Mouse (Mus musculus): ENCODE measurements around the gene Nol10. TPM values are rescaled to one million over a fixed set of nuclear protein-coding genes. Genes with fewer than 3 reads are reported as not detected.

The Nol10 gene
- total RNA-seq, 2 experiments from 2014 or later: 19.7 to 20.2 TPM

GRCm38 (mm10) chr12:17360104-17360503 is 11.8 kb downstream of the Nol10 start:
- no peak for DNase-seq (ENCODE audit: low spot score in 2 of 2)

GRCm38 (mm10) chr12:17360650-17361049 is 12.4 kb downstream of the Nol10 start:
- no peak for DNase-seq (ENCODE audit: low spot score in 2 of 2)

GRCm38 (mm10) chr12:17362316-17362715 is 14.1 kb downstream of the Nol10 start:
- no peak for DNase-seq (ENCODE audit: low spot score in 2 of 2)

GRCm38 (mm10) chr12:17366981-17367380 is 18.7 kb downstream of the Nol10 start:
- peak; percentile 52 to 57 for DNase-seq (ENCODE audit: low spot score in 2 of 2)

GRCm38 (mm10) chr12:17369111-17369510 is 20.9 kb downstream of the Nol10 start:
- no peak for DNase-seq (ENCODE audit: low spot score in 2 of 2)

GRCm38 (mm10) chr12:17369551-17370325 is 21.5 kb downstream of the Nol10 start:
- DNase-seq (ENCODE audit: low spot score in 2 of 2): no peak

GRCm38 (mm10) chr12:17371589-17372235 is 23.5 kb downstream of the Nol10 start:
- no peak for DNase-seq (ENCODE audit: low spot score in 2 of 2)

- no peak for DNase-seq (ENCODE audit: low spot score in 2 of 2)
Measured at GRCm38 (mm10) chr12:17372696-17373095, 24.4 kb downstream of the Nol10 start.

GRCm38 (mm10) chr12:17373470-17373975 is 25.3 kb downstream of the Nol10 start:
- DNase-seq (ENCODE audit: low spot score in 2 of 2): no peak

- no peak for DNase-seq (ENCODE audit: low spot score in 2 of 2)
Measured at GRCm38 (mm10) chr12:17375243-17375642, 27.0 kb downstream of the Nol10 start.

GRCm38 (mm10) chr12:17376521-17376920 is 28.3 kb downstream of the Nol10 start:
- peak in 1 of 2 experiments; percentile 27 for DNase-seq (ENCODE audit: low spot score in 2 of 2)

GRCm38 (mm10) chr12:17380991-17381390 is 32.7 kb downstream of the Nol10 start:
- no peak for DNase-seq (ENCODE audit: low spot score in 2 of 2)

GRCm38 (mm10) chr12:17382759-17383158 is 34.5 kb downstream of the Nol10 start:
- no peak for DNase-seq (ENCODE audit: low spot score in 2 of 2)

- no peak for DNase-seq (ENCODE audit: low spot score in 2 of 2)
Measured at GRCm38 (mm10) chr12:17386896-17387295, 38.6 kb downstream of the Nol10 start.

- DNase-seq (ENCODE audit: low spot score in 2 of 2): no peak
Measured at GRCm38 (mm10) chr12:17387332-17388135, 39.3 kb downstream of the Nol10 start.

- DNase-seq (ENCODE audit: low spot score in 2 of 2): no peak
Measured at GRCm38 (mm10) chr12:17388136-17388437, 39.8 kb downstream of the Nol10 start.

GRCm38 (mm10) chr12:17390036-17390435 is 41.8 kb downstream of the Nol10 start:
- no peak for DNase-seq (ENCODE audit: low spot score in 2 of 2)

GRCm38 (mm10) chr12:17390510-17390909 is 42.3 kb downstream of the Nol10 start:
- DNase-seq (ENCODE audit: low spot score in 2 of 2): no peak

- no peak for DNase-seq (ENCODE audit: low spot score in 2 of 2)
Measured at GRCm38 (mm10) chr12:17393148-17393547, 44.9 kb downstream of the Nol10 start.

- no peak for DNase-seq (ENCODE audit: low spot score in 2 of 2)
Measured at GRCm38 (mm10) chr12:17397150-17397549, 48.9 kb downstream of the Nol10 start.

GRCm38 (mm10) chr12:17401419-17401818 is 53.2 kb downstream of the Nol10 start:
- DNase-seq (ENCODE audit: low spot score in 2 of 2): no peak

GRCm38 (mm10) chr12:17402116-17402515 is 53.9 kb downstream of the Nol10 start:
- DNase-seq (ENCODE audit: low spot score in 2 of 2): no peak

Data from layer of hippocampus, postnatal 14 days (tissue).